Mouse (Mus musculus) small intestine, adult 2 months (tissue): ENCODE data around the gene Them5. TPM values are rescaled to one million over a fixed set of nuclear protein-coding genes. Genes with fewer than 3 reads are reported as not detected.

ENCODE experiments used
- H3K27ac ChIP-seq: fragments of 200-500 bp; 2 replicates; pipeline ENCODE4 v1.5.1; 2012; ENCODE audit warnings: low read depth, low read length, control low read depth, inconsistent platforms; ENCODE audit not compliant: insufficient read depth
- H3K27me3 ChIP-seq: fragments of 200-500 bp; 2 replicates; pipeline ENCODE4 v1.6.1; 2012; ENCODE audit warnings: mild to moderate bottlenecking, moderate library complexity, low read length, inconsistent platforms; ENCODE audit not compliant: control insufficient read depth, insufficient read depth
- H3K36me3 ChIP-seq: fragments of 200-500 bp; 2 replicates; pipeline ENCODE4 v1.6.1; 2012; ENCODE audit warnings: mild to moderate bottlenecking, low read length, control low read depth, inconsistent platforms; ENCODE audit not compliant: control insufficient read depth, insufficient read depth
- H3K4me1 ChIP-seq: fragments of 200-500 bp; 2 replicates; pipeline ENCODE4 v1.6.1; 2012; ENCODE audit warnings: low read length, inconsistent platforms, mixed read lengths; ENCODE audit not compliant: control insufficient read depth, insufficient read depth, insufficient read length
- H3K4me3 ChIP-seq: fragments of 200-500 bp; 2 replicates; pipeline ENCODE4 v1.5.1; 2012; ENCODE audit warnings: low read depth, mild to moderate bottlenecking, control low read depth, inconsistent platforms, low read length, moderate library complexity
- CTCF ChIP-seq: fragments of 200-500 bp; IDR thresholded peaks from 2 replicates; pipeline ENCODE4 v1.5.1; 2012; ENCODE audit warnings: low read depth, mild to moderate bottlenecking, control low read depth, inconsistent platforms, low read length, moderate library complexity, mixed read lengths; ENCODE audit not compliant: insufficient replicate concordance, insufficient read length; ENCODE audit errors: extremely low read depth
- POLR2A ChIP-seq: fragments of 200-500 bp; IDR thresholded peaks from 2 replicates; pipeline ENCODE4 v1.6.1; 2012; ENCODE audit warnings: low read depth, mild to moderate bottlenecking, control low read depth, inconsistent platforms, low read length, moderate library complexity
- WGBS: fragments of 180-500 bp; shearing (Covaris S2); methylation state at CpG from one replicate; pipeline ENCODE4 v1.1.7; 2018; 5-methylcytosine and 5-hydroxymethylcytosine counted together
- polyA plus RNA-seq: library from polyadenylated mRNA; depleted of rRNA; stranded (reverse); fragments of >200 nt; gene quantifications from 2 replicates; pipeline ENCODE4 v1.2.3, GENCODE M21; 2012

Them5 gene
- polyA plus RNA-seq, 1 experiment: not detected

GRCm38 (mm10) chr3:94362138-94362537 is 20.2 kb downstream of the Them5 start, which contains the start of gene C2cd4d:
C2cd4d (plus strand) TSS chr3:94362438.
- Histone ChIP-seq H3K4me3 (peak within 1 kb of the TSS; percentile 62), H3K27me3 (no peaks in the 10 kb centered on the region; the same call in 1 of the 2 replicates), H3K4me1 (peaks cover 5% of the 10 kb centered on the region), H3K36me3 (no peaks in the 10 kb centered on the region), H3K27ac (no peak within 1 kb of the TSS)
- TF ChIP-seq POLR2A (no peak), CTCF (no peak)
- 74% methylated on average over 7 of the region's 7 CpGs for whole genome bisulfite sequencing

GRCm38 (mm10) chr3:94363291-94364153 is 21.6 kb downstream of the Them5 start:
- TF ChIP-seq CTCF (no peak), POLR2A (no peak)
- no peaks in the 10 kb centered on the region for H3K36me3 ChIP-seq
- H3K4me1 ChIP-seq: peaks cover 15% of the 10 kb centered on the region
- peak overlapping the region; percentile 62 for H3K4me3 ChIP-seq
- H3K27ac ChIP-seq: no peak overlapping the region
- WGBS: 9% methylated on average over 97 of the region's 97 CpGs
- no peaks in the 10 kb centered on the region; the same call in 1 of the 2 replicates for H3K27me3 ChIP-seq

- H3K36me3 ChIP-seq: no peaks in the 10 kb centered on the region
- WGBS: 21% methylated on average over 23 of the region's 23 CpGs
- H3K27me3 ChIP-seq: no peaks in the 10 kb centered on the region; the same call in 1 of the 2 replicates
- H3K27ac ChIP-seq: no peak overlapping the region
- TF ChIP-seq CTCF (no peak), POLR2A (no peak)
- peaks cover 19% of the 10 kb centered on the region for H3K4me1 ChIP-seq
- H3K4me3 ChIP-seq: peak overlapping the region; percentile 62
Measured at GRCm38 (mm10) chr3:94364154-94364526, 22.2 kb downstream of the Them5 start.

GRCm38 (mm10) chr3:94366761-94367160 is 24.9 kb downstream of the Them5 start:
- H3K4me1 ChIP-seq: peaks cover 28% of the 10 kb centered on the region
- peak overlapping the region; percentile 93; the same call in 1 of the 2 replicates for H3K27ac ChIP-seq
- H3K27me3 ChIP-seq: no peaks in the 10 kb centered on the region; the same call in 1 of the 2 replicates
- TF ChIP-seq CTCF (peak; percentile 79; the same call in 1 of the 2 replicates), POLR2A (no peak)
- no peaks in the 10 kb centered on the region for H3K36me3 ChIP-seq
- WGBS: 9% methylated on average over 3 of the region's 3 CpGs
- H3K4me3 ChIP-seq: no peak overlapping the region

- WGBS: 18% methylated on average over 6 of the region's 6 CpGs
- H3K4me3 ChIP-seq: no peak overlapping the region
- H3K27ac ChIP-seq: peak overlapping the region; percentile 93
Measured at GRCm38 (mm10) chr3:94367511-94367910, 25.6 kb downstream of the Them5 start.

DNA sequence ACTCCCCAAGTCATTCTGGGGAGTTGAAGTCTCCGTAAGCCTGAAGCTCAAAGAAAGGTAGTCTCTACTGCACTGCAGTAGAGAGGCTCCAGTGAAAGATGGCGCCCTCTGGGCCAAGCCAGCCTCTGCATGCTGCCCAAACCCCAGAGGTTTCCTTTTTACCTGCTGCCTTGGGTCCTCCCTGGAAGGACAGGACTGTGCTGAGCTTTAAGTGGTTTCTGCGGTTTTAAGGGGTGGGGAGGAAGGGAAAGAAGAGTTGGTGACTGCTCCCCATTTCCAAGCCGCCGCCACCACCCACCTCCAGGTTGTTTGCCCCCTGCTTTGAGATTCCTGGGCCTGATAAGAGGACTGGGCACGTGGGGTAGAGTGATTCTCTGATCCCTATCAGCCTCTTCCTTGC is 26.7 kb downstream of the Them5 start:
- peak overlapping the region; percentile 93; the same call in 1 of the 2 replicates for H3K27ac ChIP-seq
- no peaks in the 10 kb centered on the region for H3K36me3 ChIP-seq
- 81% methylated on average over 6 of the region's 6 CpGs for WGBS

More at GRCm38 (mm10) chr3:94367511-94367910, 25.6 kb downstream of the Them5 start:
- TF ChIP-seq POLR2A (no peak), CTCF (no peak)
- Histone ChIP-seq H3K27me3 (no peaks in the 10 kb centered on the region), H3K4me1 (peaks cover 30% of the 10 kb centered on the region), H3K36me3 (no peaks in the 10 kb centered on the region)

DNA sequence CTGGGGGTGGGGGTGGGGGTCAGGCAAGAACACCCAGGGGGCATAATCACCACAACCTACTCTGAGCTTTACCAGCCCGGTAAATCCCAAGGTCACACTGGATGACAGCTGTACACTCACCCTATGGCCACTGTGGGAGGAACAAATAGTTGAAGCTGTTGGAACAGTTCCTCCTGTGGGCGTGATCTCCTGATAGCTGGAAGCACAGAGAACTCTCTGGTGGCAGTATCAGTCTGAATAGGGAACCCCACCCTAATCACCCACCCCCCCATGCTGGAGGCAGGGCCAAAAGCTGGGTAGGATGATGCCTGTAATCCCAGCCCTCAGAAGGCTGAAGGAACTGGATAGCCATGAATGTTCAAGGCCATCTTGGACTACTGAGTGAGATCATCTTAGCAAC is 27.8 kb downstream of the Them5 start:
- Histone ChIP-seq H3K27ac (peak overlapping the region; percentile 84), H3K36me3 (no peaks in the 10 kb centered on the region), H3K27me3 (no peaks in the 10 kb centered on the region), H3K4me1 (peaks cover 41% of the 10 kb centered on the region), H3K4me3 (no peak overlapping the region)
- WGBS: 20% methylated on average over 2 of the region's 2 CpGs
- TF ChIP-seq CTCF: no peak
- TF ChIP-seq POLR2A: no peak

More for the DNA sequence above, 26.7 kb downstream of the Them5 start:
- Histone ChIP-seq H3K4me3 (no peak overlapping the region), H3K27me3 (no peaks in the 10 kb centered on the region), H3K4me1 (peaks cover 32% of the 10 kb centered on the region)
- TF ChIP-seq POLR2A (no peak), CTCF (no peak)
